Mouse (Mus musculus): ENCODE results near the gene Ttc26.
A peak's percentile ranks its signal among the peaks of the same experiment; 100 is the strongest.

DNA sequence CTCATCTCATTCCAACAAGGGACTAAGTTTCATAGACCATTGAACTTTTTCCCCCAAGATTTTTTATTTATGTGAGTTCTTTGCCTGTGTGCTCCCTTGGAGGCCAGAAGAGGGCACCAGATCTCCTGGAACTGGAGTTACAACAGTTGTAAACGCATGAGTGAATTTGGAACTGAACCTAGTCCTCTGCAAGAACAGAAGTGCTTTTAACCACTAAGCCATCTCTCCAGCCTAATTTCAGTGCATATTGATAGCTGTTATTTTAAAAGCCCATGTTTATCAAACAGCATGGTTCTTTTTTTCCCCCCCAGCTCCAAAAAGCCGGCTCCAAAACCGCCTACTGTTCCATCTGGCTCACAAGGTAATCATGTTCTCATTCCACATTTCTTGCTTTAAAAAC lies 8.4 kb downstream of the Ttc26 start:
- TF ChIP-seq CTCF (IDR thresholded peaks at IDR 0.05; ENCODE audit: insufficient read depth, low read length) (peak; percentile 40; the same call in 1 of the 2 replicates), POLR2A (IDR thresholded peaks at IDR 0.05; ENCODE audit: borderline replicate concordance, extremely low read depth, low read depth, low read length) (no peak)
